Mouse (Mus musculus) adrenal gland, adult 18-20 months (tissue): ENCODE data around the gene Chdh. TPM values are rescaled to one million over a fixed set of nuclear protein-coding genes. Genes with fewer than 3 reads are reported as not detected.

Source experiments
- DNase-seq, 2 experiments: peaks; one replicate each; pipeline ENCODE4 v3.0.0; 2021 to 2022; ENCODE audit warnings: low spot score in 2 of 2
- microRNA-seq, 2 experiments: library from miRNA; unstranded; fragments of <30 nt; microRNA quantifications; one replicate each; pipeline ENCODE4 v1.2.0; 2021; ENCODE audit warnings: borderline number of aligned reads in 2 of 2
- total RNA-seq, 2 experiments: library from RNA; stranded (reverse); gene quantifications; 1 replicate in 1 of 2; 2 replicates in 1 of 2; pipeline ENCODE4 v1.2.3; 2021

Chdh gene
- total RNA-seq, 2 experiments from 2014 or later, result 11.1 to 27.5 TPM

DNA sequence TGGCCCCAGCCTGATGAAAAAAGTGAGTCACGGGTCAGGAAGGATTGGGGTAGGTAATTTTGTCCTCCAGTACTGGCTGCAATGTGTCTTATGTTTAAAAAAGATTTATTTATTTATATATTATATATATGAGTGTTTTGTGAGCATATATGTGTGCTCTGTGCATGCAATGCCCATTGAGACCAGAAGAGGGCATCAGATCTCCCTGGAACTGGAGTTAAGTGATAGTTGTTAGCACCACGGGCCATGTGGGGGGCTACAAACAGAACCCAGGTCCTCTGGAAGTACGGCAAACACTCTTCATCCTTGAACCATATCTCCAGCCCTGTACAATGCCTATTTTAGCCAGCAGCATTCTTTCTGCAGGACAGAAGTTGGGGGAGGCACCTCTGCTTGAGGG, 39.2 kb downstream of the Chdh start:
- DNase-seq, result no peak

GRCm38 (mm10) chr14:30050280-30050679, 41.5 kb downstream of the Chdh start:
- DNase-seq, result no peak

DNA sequence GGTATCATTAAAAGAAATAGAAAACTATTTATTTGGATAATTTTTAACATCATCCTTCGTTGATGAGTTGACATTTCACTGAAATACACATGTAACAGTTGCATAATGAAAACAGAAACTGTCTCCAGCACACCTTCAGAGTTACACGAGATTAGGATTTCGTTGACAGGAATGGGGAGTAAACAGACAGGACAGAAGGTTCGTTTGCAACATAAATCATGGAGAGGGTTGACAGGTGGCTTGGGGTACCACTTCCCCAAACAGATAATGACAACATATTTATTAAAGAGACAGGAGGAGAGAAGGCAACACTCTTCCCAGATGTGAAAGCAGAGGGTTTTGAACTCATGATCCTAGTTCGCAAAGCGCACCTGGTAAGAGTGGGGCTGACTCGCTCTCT, 46.1 kb downstream of the Chdh start:
- no peak for DNase-seq

DNA sequence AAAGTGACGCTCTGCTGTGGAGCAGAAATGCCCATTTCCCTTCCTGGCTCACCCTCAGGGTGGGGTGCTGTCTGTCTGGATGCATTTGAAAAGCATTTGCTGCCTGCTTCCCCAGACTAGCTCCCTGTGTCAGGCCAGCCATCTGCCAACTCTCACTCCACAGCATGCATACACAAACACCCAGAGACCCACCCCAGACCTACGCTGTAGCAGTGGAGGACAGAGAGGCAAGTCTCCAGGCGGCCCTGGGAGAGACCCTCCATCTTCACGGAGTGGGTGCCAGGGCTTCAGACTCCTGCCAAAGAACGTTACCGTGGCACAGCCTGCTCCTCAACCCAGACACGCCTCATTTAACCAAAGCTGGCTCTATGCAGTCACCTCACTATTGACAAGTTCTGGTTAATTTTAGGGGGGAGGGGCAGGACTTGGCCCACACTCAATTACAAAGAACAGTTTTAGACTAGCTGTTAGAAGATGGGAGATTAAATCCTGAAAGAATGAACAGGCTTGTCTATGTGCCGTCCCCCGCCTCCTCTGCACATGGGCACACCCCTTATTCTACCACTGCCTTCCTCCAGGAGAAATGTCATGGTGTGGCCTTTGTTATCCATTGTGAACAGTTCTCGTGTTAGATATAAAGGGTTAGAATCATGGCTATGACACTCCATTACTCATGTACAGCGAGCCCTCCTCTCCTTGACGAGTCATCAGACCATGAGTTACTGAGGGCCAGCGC, 47.4 kb downstream of the Chdh start:
- DNase-seq, result no peak

DNA sequence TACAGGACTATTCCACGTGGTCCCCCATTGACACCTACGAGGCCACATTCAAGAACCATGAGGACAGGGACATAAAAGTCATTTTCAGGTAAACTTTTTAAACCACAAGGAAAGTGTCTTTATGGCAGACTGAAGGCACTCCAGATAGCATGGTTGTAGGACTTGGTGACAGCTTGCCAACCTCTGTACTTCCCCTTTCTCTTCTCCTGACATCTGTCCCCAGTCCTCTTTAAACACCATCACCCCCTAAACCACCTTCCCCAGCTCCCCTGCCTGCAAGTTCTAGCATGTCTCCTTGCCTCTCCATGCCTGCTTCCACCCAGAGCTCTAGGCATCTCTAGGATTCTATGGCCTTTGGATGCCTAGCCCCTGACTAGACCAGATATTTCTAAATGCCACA, 56.0 kb downstream of the Chdh start:
- no peak for DNase-seq

DNA sequence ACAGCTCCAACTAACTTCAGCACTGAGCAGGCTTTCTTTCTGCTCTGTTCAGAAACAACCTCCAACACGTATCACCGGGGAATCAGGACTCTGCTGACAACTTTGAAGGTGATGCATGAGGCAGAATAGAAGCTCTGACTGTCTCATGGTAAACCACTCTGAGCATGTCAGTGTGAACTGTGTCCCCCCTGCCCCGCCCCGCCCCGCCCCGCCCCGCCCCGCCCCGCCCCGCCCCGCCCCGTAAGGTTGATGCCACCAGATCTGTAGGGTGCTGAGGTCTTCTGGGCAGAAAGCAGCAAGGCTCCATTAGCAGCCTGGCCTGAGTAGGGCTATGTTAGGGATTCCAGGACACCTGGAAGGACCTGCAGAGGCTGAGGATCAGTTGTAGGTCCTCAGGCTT, 57.9 kb downstream of the Chdh start:
- no peak for DNase-seq

DNA sequence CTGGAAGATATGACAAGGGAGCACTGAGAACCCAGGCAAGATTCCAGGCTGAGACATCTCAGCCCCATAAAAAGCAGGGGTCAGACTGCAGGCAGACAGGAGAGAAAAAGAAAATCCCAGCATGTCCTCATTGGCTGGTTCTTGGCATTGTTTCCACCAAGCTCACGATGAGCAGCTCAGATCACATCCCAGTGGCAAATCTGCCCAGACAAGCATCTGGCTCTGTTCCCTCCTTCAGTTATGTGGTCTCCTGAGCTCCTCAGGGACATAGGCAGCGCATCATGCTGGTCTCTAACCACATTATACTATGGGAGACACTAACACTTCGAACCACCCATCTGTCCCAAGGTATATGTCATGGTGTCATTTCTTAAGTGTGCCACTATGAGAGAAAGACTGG, 59.7 kb downstream of the Chdh start:
- DNase-seq, result no peak

DNA sequence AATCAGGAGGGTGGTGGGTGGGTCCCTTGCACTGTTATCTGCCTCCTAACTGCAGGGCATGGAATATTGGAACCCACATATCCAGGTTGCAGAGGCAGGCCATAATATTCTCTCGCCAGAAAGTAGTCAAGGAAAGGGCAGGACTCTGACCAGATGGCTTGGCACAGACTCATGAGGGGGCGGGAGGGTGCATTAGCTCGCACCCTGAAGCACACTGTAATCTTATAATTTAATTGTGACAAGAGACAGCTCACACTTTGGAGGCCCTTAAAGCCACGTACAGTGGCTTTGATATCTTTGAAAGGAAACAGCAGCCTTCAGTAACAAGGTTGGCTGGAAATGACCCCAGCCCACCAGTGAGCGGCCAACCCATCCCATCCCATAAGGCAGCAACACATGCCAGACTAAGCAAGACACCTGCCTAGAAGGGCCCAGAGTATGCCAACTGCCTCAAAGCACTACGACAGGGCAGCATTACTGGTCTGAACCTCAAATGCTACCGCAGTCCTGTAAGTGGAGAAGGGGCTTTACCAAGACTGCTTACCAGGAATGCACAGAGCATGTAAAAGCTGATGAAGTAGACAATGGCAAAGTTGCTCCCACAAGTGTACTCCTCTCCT, 66.6 kb downstream of the Chdh start:
- DNase-seq, result no peak

DNA sequence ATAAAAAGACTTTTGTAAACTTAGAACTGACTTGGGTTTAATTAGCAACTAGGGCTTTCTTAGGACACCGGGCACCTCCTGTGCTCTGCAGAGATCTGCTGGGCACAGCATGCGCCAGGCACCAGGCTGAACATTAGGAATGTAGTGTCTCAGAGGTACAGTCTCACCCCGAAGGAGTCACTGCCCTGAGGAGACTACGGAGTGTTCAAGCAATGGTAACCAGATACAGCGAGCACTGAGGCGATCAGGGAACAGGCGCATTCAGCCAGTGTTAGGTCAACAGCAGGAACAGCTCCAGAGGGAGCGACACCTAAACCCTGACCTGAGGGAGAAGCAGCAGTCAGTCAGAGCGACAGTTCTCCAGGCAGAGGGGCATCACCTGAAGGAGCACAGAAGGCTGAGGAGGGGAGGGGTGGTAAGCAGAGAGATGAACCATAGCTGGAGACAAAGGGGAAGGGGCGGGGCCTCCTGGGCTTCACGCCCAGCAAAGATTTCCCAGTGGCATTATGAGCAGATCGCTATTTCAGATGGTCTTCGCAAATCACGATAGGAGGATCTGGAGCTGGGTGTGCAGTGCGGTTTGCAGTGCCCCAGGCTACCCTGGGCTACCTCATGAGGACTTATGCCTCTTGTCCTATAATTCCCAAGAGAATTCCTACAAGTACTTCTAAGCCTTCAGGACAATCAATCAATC, 69.4 kb downstream of the Chdh start:
- no peak for DNase-seq

GRCm38 (mm10) chr14:30079729-30080128, 70.9 kb downstream of the Chdh start:
- DNase-seq, result no peak

Small RNA genes lying within 50 kb of the gene (microRNA-seq; reads per million reads assigned to microRNA genes)
- 0 reads per million in 2 experiments for gene Mir6947

Other genes with a start within 250 kb of the Chdh start
- gene Selenok, start 40.7 kb upstream of the Chdh start, total RNA-seq, result 100 to 1,000 TPM; 124 to 129 TPM
- 10 to 100 TPM; 48.4 to 56.0 TPM for gene Actr8, start 30.7 kb upstream of the Chdh start, total RNA-seq
- gene Il17rb, start 127 bp upstream of the Chdh start, total RNA-seq, result 1 to 10 TPM in 1 of 2 experiments, under 1 TPM in 1; 0.73 to 2.1 TPM